In the genomic region with DNA sequence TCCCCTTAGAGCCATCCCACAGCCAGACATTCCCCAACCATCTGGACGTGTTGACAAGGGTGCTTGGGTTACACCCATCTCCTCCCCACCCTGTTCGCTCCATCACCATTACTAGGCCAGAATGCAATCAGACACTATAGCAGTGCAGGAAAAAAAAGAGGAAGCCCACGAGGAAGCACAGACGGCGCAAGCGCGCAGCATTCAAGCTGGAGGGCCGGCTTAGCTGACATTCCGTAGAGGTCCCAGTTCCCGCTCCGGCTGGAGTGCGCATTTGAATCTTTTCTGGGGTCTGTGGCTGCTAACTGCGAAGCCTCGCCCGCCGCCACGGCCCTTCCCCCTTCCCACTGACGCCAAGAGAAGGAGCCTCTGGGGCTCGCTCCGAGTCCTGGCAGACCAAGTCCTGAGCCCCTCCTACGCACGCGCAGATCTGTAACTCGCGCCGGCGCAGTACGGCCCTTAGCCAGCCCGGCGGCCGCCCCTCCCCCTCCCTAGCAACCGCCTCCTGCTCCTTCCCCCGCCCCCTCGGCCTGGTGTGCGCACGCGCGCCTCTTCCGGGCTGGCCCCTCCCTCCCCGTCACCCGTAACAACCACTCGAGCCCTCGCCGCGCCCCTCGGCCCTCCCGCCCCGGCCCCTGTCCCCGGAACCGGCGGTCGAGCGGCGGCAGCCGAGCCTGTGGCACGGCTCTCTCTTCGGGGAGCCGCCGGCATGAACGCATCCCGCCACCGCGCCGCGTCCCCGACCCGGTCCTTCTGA, we compare ENCODE assay signal across 1 mouse cellular context.
A peak's percentile ranks its signal among the peaks of the same experiment; 100 is the strongest.
TF ChIP-seq lines count a peak whose summit lies in the region.

Sec14l1 (plus strand) TSS at position 577 of the 754 bp plus-strand sequence.

TF ChIP-seq in CH12.LX, 34 proteins besides CTCF, POLR2A, EP300 and RAD21 (continued from another document):
- TF ChIP-seq MYC (IDR thresholded peaks at IDR 0.05; ENCODE audit: low read depth, low read length), result 0 out of 2 replicates have a peak, but pooled peaks have one; percentile 57
- peak; percentile 89 for TF ChIP-seq CHD2 (IDR thresholded peaks at IDR 0.05; ENCODE audit: low read length)
- peak; percentile 46; the same call in 1 of the 2 replicates for TF ChIP-seq SIN3A (IDR thresholded peaks at IDR 0.05; ENCODE audit: low read length)
- no peak for TF ChIP-seq USF1 (IDR thresholded peaks at IDR 0.05; ENCODE audit: low read depth, low read length)
- peak; percentile 86 for TF ChIP-seq ZNF384 (IDR thresholded peaks at IDR 0.05; ENCODE audit: low read depth, low read length)
- peak; percentile 64; the same call in 1 of the 2 replicates for TF ChIP-seq TCF12 (IDR thresholded peaks at IDR 0.05; ENCODE audit: low read depth, low read length)
- peak; percentile 90 for TF ChIP-seq NRF1 (IDR thresholded peaks at IDR 0.05; ENCODE audit: low read depth, low read length)
- no peak for TF ChIP-seq JUN (IDR thresholded peaks at IDR 0.05; ENCODE audit: insufficient read depth, low read depth, low read length)
- peak; percentile 90 for TF ChIP-seq NELFE (IDR thresholded peaks at IDR 0.05; ENCODE audit: low read depth, low read length)
- no peak; the same call in none of the 2 replicates for TF ChIP-seq MXI1 (IDR thresholded peaks at IDR 0.05; ENCODE audit: low read depth, low read length)
- no peak for TF ChIP-seq E2F4 (IDR thresholded peaks at IDR 0.05; ENCODE audit: insufficient replicate concordance, low read depth, low read length)
- 0 out of 2 replicates have a peak, but pooled peaks have one; percentile 2 for TF ChIP-seq MAX (IDR thresholded peaks at IDR 0.05; ENCODE audit: low read length)
- no peak for TF ChIP-seq USF2 (conservative IDR thresholded peaks at IDR 0.05; ENCODE audit: low read depth, low read length)
- no peak for TF ChIP-seq CHD1 (IDR thresholded peaks at IDR 0.05; ENCODE audit: low read depth, low read length)
- peak; percentile 64 for TF ChIP-seq ELF1 (IDR thresholded peaks at IDR 0.05; ENCODE audit: low read depth, low read length)
- TF ChIP-seq HCFC1 (IDR thresholded peaks at IDR 0.05; ENCODE audit: low read depth, low read length), result peak; percentile 65
- TF ChIP-seq MEF2A (IDR thresholded peaks at IDR 0.05; ENCODE audit: borderline replicate concordance, low read depth, low read length), result 0 out of 2 replicates have a peak, but pooled peaks have one; percentile 40
- no peak for TF ChIP-seq GABPA (IDR thresholded peaks at IDR 0.05; ENCODE audit: insufficient replicate concordance, low read depth, low read length)
- TF ChIP-seq ZMIZ1 (IDR thresholded peaks at IDR 0.05; ENCODE audit: low read depth, low read length), result peak; percentile 79
- TF ChIP-seq POLR2AphosphoS2 (IDR thresholded peaks at IDR 0.05; ENCODE audit: low read depth, low read length), result peak; percentile 82; the same call in 1 of the 2 replicates
- TF ChIP-seq TBP (conservative IDR thresholded peaks at IDR 0.05; ENCODE audit: low read depth, low read length), result peak; percentile 79
- TF ChIP-seq UBTF (IDR thresholded peaks at IDR 0.05; ENCODE audit: low read depth, low read length), result peak; percentile 70
TF ChIP-seq in CH12.LX: peak in this region for 17.
